Mouse (Mus musculus): ENCODE results near the gene Josd1.

The Josd1 gene

DNA sequence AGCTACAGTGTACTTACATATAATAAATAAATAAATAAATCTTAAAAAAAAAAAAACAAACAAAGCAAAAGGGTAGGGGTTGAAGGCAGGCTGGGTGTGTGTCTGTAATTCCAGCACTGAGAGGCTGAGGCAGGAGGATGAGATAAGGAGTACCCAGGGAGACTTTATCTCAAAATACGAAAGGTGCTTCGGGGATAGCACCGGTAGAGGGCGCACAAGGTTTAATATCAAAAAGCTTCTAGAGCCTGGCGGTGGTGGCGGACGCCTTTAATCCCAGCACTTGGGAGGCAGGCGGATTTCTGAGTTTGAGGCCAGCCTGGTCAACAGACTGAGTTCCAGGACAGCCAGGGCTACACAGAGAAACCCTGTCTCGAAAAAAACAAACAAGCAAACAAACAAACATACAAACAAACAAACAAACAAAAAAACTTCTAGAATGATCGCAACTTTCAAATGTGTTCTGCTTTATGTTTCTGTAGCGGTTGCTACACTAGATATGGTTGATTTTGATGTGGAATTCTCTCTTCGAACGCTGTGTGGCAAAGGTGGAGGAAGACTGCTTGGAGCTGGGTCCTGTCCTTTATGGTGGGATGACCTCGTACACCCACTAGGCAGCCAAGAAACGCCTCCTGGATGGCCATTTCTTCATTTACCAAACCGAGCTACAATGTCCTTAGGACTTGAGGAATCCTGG is 29.7 kb downstream of the Josd1 start:
- DNase-seq, result peak; percentile 82

DNA sequence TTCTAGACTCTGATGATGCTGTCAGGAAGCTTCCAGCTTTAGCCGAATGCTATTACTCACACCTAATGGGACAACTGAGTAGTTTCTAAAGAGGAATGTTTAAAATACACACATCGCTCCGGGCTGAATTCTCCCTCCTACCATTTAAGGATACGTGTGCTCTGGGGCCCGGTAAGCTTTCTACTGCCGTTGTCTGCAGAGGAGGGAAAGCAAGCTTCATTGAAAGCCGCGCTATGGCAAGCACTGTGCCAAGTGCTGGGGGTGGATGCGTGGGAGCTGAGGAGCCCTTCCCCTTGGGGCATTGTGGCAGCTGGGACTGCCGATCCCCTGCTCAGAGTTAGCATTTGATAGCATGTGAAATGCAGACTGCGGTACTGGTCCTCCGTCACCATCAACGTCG is 31.3 kb downstream of the Josd1 start:
- no peak for DNase-seq

DNA sequence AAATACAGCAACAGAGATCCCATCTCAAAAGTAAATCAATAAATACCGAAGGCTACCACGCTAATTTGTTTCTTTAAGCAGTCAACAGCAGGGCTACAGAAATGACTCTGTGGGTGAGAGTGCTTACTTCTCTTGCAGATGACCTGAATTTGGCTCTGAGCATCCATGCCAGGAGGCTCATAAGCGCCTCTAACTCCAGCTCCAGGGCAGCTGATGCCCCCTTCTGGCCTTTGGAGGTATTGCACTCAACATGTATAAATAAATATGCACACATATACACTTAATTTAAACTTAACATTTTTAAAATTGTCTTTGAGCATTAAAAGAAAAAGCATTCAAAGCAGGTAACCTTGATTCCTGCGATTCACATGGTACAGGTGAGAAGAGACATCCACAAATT is 36.2 kb downstream of the Josd1 start:
- no peak for DNase-seq

DNA sequence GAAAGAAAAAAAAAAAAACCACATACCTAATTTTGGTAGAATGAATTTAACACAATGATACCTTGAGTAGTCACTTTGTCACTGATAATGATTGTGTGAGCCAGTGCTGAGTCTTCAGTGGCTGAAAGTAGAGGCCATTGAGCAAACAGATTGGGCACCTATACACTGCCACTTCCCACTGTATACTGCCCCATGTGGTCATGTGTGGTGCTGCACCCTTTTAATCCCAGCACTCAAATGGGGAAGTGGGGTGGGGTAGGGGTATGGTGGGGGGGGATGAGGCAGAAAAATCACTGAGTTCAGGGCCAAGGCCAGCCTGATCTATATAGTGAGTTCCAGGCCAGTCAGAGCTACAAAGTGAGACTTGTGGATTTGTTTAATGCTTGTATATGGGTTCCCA is 37.1 kb downstream of the Josd1 start:
- DNase-seq, result no peak

DNA sequence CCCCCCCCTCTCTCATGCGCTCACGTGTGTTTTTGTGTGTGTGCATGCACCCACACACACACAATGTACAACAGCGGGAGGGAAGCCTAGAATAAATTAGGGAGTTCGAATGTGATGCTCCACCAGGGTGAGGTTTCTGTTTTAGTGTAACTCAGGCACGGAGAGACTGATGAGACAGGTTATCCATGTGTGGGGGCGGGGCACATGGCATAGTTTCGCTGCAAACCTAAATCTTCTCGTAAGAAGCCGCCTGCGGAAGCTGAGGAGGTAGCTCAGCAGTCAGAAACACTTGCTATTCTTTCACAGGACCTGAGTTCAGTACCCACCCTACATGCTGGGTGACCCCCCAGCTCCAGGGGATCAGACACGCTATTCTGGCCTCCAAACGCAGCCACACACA is 39.6 kb downstream of the Josd1 start:
- DNase-seq, result no peak

DNA sequence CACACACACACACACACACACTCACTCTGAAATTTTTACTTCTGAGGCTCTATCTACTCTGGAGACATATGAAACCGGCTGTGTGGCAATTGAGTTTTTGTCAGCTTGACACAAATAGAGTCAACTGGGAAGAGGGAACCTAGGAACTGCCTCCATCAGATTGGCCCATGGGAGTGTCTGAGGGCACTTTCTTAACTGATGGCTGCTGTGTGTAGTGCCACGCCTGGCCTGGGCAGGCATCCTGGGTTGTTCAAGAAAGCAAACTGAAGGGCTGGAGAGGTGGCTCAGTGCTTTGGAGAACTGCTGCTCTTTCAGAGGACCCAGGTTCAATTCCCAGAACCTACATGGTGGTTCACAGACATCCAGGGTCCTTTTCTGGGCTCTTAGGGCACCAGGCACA is 42.2 kb downstream of the Josd1 start:
- DNase-seq, result no peak

DNA sequence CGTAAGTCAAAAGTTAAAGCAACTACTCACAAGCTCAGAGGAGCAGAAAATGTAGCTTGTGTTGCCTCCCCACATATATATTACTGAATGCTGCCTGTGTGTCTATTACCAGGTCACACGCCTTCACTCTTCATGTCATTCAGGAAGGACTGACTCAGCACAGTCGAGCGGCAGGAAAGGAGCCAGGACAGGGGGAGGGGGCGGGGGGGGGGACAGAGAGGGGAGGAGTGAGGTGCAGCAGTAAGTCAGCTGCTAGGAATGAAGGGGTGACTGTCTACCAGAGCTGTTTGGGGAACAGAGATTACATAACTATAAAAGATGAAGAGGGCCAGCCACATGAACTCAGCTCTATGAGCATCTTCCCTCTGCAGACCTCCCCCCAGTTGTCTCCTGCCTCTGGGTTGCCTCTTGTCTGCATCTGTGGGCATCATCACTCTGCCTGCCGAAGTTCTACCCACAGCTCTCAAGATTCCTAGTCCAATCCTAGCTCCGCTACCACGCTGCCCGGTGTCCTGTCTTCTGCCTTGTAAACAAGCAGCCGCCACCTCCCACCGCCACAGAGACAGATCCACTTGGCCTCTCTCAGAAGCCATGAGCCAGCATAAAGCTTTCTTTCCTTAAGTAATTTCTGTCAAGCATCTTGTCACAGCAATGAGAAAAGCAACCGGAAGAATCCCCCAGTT is 46.4 kb downstream of the Josd1 start:
- peak; percentile 27 for DNase-seq

DNA sequence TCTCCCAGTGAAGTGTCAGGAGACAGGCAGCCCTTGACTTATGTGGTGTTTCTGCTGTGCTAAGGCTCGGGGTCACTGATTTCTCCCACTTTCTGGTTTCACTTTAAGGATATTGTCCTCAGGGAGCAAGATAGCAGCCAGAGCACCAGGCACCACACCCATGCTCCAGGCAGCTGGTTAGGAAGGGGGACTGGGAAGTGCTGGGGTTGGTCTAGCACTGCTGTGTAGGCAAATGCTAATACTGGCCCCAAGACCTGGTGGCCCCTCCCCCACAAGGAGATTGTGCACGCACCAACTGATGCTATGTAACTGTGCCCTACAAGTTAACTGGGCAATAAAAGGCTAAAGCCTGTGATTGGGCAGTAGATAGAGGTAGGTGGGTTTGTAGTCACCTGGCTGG is 57.2 kb downstream of the Josd1 start:
- DNase-seq, result no peak

Measured in layer of hippocampus, adult 9-11 months (tissue).